Mouse (Mus musculus): Measurements from ENCODE around the gene Rpa3.

Gene Rpa3

DNA sequence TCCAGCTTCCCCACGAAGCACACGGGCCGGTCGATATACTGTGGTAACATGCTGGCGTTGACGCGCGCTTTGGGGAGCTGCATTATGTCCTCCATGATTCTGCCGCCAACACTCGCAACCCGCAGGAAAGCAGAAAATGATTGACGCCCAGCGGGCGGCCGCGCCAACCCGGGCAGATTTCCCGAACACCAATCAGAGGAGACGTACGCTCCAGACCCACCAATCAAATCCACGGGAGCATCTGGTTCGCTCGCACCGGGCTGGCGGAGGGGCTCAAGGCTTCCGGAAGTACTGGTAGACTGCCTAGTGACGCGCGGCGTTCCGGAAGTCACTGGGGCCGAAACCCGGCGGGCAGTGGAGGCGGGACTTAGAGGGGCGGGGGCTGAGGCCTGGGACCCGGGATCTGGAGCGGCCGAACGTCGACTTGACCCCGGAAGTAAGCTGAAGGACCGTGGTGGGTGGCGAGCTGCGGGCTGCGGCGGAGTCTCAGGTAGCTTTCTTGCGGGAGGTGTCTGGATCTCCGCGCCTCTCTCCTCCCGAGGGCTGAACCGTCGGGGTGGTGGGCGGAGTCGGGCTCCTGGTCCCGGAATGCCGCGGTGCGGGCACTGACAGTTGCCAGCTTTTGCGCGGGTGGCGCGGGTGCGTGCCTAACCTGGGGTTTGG lies at the start of gene Rpa3, which contains the start of the genes Umad1 and Gm45062:
Gene Rpa3, minus strand, starts transcription at position 170 of the 663 bp plus-strand sequence.
Gene Umad1, plus strand, starts transcription at position 285 of the 663 bp plus-strand sequence.
Gene Gm45062, plus strand, starts transcription at position 447 of the 663 bp plus-strand sequence.
- peak; percentile 96 to 99 for DNase-seq (ENCODE audit: low spot score in 2 of 2)

DNA sequence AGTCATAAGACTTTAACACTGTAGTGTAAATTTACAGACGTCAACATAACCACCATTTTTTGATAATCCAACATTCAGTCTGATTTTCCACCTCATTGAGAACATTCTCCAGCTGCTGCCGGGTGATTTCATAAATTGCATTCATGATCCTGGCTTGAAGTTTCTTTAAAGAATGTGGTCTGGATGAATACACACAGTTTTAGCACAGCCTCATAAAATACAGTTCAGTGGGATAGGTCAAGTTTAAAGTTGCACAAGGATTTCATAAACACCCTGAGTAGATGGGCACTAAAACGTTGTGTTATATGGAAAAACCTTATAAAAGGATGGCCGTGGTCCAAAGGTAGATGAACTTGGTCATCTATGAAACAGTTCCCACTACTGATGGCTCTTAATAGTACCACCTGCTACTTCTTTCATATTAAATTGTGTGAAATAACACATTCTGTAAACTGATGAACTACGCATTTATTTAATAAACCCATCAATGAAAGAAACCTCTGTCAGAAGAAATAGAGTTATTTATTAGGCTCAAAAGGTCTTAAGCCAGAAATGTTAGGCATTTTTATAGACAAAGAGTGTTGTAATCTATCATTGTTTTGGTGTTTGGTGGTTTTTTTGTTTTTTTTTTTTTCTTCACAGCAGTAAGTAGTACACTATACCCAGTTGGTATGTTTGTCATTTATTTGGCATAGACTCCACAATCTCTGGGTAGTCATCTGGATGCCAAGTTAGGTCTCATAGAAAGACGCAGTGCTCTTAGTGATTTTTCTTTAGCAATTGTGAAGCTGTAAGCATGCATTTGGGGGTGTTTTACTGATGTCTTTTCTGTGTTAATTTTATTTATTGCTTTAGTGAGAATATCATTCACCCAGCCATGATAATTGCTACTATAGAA lies 49.2 kb upstream of the Rpa3 start:
- no peak for DNase-seq (ENCODE audit: low spot score in 2 of 2)

DNA sequence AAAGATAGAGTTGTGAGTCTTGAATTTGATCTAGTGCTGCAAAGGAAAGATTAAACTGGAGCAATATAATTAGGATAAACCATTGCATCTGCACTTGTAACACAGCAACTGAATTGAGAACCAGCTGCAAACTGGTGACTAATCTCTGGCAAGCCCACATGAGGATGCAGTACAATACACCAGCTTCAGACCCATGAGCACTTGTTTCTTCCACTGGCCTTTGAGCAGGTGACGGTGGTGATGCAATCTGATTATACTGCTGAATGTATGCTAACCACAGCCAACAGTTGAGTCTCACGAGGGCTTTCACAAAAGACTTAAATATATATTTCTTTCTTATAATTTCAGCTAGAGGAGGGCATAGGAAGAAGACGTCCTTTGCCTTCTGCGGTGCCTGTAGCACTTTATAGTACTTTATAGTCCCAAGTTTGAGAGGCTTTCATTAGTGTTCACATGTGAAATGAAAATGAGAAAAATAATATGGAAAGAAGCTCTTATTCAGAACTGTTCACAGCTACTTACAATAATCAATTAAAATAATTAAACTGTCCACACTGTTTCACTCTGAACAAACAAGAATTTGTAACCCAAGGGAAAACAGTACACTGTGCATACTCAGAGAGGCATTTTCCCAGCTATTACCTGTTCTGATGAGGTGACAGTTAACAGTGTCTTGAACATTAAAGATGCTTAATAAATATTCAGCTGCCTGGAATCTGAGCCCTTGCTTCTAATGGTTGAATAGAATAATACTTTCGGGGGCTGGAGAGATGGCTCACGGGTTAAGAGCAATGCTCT lies 40.3 kb upstream of the Rpa3 start:
- DNase-seq (ENCODE audit: low spot score in 2 of 2), result peak in 1 of 2 experiments; percentile 50

- DNase-seq (ENCODE audit: low spot score in 2 of 2), result no peak
These were observed 35.2 kb upstream of the Rpa3 start for GRCm38 (mm10) chr6:8294048-8294784.

GRCm38 (mm10) chr6:8288755-8289580 lies 30.0 kb upstream of the Rpa3 start:
- no peak for DNase-seq (ENCODE audit: low spot score in 2 of 2)

DNA sequence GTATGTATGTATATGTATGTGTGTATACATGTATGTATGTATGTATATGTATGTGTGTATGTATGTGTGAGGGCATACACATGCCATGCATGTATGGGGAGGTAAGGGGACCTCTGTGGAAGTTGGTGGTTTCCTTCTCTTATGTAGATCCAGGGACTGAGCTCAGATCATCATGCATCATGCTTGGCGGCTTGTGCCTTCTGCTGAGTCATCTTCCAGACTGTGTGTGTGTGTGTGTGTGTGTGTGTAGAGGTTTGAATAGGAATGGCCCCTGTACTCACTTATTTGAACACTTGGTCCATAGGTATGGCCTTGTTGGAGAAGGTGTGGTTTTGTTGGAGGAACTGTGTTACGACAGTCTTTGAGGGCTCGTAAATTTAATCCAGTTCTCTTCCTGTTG lies 27.2 kb upstream of the Rpa3 start:
- no peak for DNase-seq (ENCODE audit: low spot score in 2 of 2)

GRCm38 (mm10) chr6:8285401-8285960 lies 26.5 kb upstream of the Rpa3 start:
- DNase-seq (ENCODE audit: low spot score in 2 of 2), result no peak

- no peak for DNase-seq (ENCODE audit: low spot score in 2 of 2)
These were observed 24.3 kb upstream of the Rpa3 start for GRCm38 (mm10) chr6:8283255-8283654.

DNA sequence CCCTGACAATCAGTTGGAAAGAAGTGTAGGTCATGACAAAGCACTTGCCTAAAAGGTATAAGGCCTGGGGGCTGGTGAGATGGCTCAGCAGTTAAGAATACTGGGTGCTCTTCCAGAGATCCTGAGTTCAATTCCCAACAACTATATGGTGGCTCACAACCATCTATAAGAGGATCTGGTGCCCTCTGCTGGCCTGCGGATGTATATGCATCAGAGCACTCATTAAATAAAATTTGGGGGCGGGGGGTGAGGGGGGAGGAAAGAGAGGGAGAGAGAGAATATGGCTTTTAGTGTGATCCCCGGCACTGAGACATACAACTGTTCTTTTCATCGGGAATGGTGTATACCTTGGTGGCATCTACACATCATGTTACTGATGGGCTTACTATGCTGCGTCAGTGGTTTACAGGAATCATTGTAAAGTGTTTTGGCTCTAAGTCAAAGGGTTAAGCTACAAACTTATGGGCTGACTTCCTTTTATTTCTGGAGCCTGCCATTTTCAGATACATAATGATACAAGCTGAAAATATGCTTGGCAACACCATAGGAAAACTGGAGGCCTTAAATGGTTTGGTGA lies 19.5 kb upstream of the Rpa3 start:
- DNase-seq (ENCODE audit: low spot score in 2 of 2), result no peak

DNA sequence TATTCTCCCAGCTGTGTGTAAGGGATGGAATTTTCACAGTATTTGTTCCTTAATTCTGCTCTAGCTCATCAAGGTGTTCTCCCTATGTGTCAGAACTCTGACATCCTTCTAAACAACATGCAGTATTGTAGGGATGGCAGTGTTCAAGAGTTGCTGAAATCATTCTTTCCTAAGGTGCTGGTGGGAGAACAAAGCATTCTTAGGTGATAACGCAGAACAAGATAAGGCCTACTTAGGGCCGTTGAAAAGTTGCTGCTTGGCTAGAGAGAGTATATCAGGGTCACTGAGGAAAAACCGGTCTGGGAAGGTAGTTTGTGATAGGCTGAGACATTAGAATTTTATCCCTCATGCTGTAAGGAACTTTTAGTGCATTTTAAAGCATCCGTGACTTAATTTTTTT lies 17.5 kb upstream of the Rpa3 start:
- no peak for DNase-seq (ENCODE audit: low spot score in 2 of 2)

GRCm38 (mm10) chr6:8275098-8275497 lies 16.1 kb upstream of the Rpa3 start:
- peak; percentile 35 to 87 for DNase-seq (ENCODE audit: low spot score in 2 of 2)

GRCm38 (mm10) chr6:8274387-8275054 lies 15.5 kb upstream of the Rpa3 start:
- DNase-seq (ENCODE audit: low spot score in 2 of 2), result no peak

DNA sequence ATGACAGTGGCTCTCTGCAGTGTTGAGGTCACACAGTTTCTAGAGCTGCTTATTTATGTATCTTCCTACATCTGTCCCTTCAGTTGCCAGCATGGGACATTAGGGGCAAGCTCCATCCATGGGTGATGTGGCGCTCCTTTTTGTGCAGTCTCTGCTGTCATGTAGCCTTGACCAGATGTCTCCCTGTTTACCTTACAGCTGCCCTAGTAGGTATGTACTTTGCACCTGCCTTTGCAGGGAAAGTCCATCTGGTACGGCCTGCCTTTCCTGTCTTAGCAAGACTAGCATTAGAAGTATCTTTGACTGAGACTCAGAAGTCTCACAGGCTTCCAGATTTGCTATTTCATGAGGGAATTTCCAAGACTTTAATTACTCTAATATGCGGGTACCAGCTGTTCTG lies 12.1 kb upstream of the Rpa3 start:
- DNase-seq (ENCODE audit: low spot score in 2 of 2), result no peak

DNA sequence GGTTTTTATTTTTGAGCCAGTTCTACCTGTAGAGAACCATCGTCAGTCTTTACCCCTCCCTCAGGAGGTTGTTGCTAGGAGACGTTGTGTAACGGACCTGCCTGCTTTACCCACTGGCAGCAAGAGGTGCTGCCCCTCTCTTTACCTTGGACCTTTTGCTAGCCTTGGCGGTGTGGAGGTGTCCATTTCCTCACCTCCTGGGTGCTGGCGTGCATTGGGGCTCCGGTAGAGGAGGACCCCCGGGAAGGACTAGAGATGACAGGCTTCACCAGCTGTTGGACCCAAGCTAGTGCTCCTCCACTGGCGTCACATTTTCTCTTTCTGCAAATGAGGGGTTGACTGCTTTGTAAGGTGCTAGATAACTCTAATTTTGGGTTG lies 683 bp upstream of the Rpa3 start:
- peak; percentile 26 to 57 for DNase-seq (ENCODE audit: low spot score in 2 of 2)

- DNase-seq (ENCODE audit: low spot score in 2 of 2), result no peak
These were observed 657 bp downstream of the Rpa3 start for GRCm38 (mm10) chr6:8258316-8258715.

GRCm38 (mm10) chr6:8228596-8228995 lies 30.4 kb downstream of the Rpa3 start:
- DNase-seq (ENCODE audit: low spot score in 2 of 2), result no peak

DNA sequence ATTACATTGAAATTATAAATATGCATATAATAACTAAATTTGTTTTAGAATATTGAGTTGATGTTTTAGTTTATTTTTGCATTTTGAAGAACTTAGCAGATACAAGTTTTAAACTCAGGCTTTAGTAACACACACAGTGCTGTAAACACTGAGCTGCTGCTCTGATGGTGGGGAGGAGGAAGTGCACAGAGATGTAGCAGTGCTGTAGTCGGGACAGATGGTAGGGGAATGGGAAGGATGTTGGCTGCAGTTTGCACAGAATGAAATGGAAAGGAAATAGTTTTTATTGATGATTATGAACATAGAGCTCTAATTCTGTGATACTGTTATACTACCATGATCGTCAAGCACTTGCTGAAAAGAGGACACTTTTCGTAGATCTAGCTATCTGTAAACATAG lies 31.9 kb downstream of the Rpa3 start:
- DNase-seq (ENCODE audit: low spot score in 2 of 2), result no peak

- DNase-seq (ENCODE audit: low spot score in 2 of 2), result no peak
These were observed 48.3 kb downstream of the Rpa3 start for GRCm38 (mm10) chr6:8210661-8211060.

GRCm38 (mm10) chr6:8209866-8210186 lies 49.1 kb downstream of the Rpa3 start:
- DNase-seq (ENCODE audit: low spot score in 2 of 2), result no peak

All from left cerebral cortex, adult 9 months (tissue).